Mouse (Mus musculus) kidney, postnatal 10 days (tissue): Measurements from ENCODE around the gene Actr6.
"Not testable (repeated sequence)": the region's sequence is repeated elsewhere in the genome, so short reads cannot be mapped to it uniquely, and the experiment has no call there.

ENCODE experiments used
- DNase-seq: peaks from one replicate; pipeline ENCODE4 v3.0.0; 2021; ENCODE audit warnings: mixed read lengths

Gene Actr6

DNA sequence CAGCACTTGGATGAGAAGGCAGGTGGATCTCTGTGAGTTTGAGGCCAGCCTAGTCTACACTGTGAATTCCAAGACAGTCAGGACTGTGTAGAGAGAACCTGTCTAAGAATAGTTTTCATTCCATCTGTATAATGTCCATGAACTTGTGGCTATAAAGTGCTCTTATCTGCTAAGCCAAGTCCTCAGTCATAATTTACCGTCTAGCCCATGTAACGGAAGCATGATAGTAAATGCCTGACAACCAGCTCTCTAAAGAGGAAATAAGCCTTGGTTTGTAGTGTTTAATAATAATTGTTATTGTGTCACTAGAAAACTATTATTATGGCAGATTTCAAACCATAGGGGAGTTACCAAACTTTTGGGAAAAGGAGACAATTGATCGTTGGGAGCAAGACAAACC is 5.8 kb upstream of the Actr6 start:
- no peak for DNase-seq

- no peak for DNase-seq
These were observed 5.0 kb upstream of the Actr6 start for GRCm38 (mm10) chr10:89737092-89737491.

- DNase-seq: no peak
These were observed 754 bp downstream of the Actr6 start for GRCm38 (mm10) chr10:89731341-89731740.

DNA sequence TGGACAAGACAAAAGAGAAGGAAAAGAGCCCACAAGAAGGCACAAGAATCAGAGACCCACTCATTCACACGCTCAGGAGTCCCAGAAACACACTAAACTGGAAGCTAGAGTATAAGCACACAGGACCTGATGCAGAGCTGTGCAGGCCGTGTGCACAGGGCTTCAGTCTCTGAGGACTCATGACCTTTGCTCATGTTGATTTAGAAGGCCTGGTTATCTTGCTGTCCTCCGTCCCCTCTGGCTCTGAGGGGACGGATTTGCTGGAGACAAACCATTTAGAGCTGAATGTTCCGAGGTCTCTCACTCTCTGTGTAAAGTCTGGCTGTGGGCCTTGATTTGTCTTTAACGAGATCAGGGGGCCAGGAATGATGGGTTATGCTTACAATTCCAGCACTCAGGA is 1.7 kb downstream of the Actr6 start:
- no peak for DNase-seq

DNA sequence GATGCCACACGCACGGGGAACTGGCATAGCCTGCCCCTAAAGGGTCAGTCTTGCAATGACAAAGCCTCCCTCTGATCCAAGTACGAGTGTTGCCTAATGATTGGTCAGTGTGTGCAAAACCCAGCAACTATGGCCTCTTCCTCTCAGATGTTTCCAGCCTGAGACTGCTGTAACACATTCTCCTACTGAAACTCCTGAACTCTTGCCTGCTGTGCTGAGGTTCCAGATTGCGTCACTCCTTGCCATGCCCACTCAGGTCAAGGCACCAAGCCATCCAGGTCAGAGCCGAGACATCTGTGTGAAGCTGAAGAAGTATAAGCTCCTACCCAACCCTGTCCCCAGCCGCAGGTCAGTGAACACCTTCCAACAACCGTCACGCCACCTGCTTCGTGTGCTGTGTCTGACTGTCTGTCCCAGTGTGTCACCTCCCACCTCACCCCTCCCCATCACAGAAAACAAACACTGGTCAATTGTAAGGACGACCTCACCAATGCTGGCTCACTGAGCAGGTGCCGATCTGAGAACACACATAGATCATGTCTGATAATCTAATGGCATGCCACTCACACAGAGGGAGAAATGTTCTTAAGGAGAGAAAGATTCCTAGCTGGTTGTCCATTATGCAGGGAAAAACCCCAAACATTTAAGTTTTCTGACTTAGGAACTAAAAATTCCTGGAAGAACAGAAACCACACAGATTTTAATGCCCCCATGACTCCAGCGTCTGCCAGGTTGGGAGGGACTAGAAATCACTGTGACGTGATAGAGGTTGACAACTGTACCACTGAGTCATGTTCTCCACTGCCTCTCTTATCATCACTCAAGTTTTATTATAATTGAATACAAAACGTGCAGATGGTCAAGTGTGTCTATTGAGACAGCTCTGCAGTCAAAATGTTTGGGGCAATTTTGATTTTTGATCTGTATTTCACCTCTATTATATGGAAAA is 9.6 kb downstream of the Actr6 start:
- DNase-seq: no peak

GRCm38 (mm10) chr10:89720796-89721195 is 11.3 kb downstream of the Actr6 start:
- no peak for DNase-seq

- DNase-seq: no peak
These were observed 11.8 kb downstream of the Actr6 start for GRCm38 (mm10) chr10:89720252-89720651.

- DNase-seq: no peak
These were observed 17.2 kb downstream of the Actr6 start for GRCm38 (mm10) chr10:89714910-89715309.

DNA sequence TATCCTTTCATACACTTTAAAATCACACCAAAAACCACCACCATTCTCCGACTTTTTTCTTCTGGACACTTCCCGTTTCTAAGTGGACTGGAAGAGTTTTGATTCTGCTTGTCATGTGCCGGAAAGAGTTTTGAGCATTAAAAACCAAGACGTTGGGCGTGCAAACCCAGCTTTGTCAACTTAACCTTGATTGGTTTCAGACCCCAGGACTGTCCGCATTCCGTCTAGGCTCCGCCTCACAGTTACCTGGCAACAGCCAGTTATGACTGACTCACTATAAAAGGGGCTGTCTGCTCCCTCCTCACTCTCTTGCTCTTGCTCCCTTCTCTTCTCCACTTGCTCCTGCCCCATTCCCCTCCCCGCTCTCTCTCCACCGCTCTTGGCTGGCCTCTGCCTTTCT is 23.4 kb downstream of the Actr6 start:
- DNase-seq: no peak

- no peak for DNase-seq
These were observed 24.7 kb downstream of the Actr6 start for GRCm38 (mm10) chr10:89707397-89707796.

GRCm38 (mm10) chr10:89703042-89703441 is 29.1 kb downstream of the Actr6 start:
- DNase-seq: peak; percentile 29

GRCm38 (mm10) chr10:89697956-89698355 is 34.1 kb downstream of the Actr6 start:
- DNase-seq: no peak

- not testable (repeated sequence) for DNase-seq
These were observed 35.8 kb downstream of the Actr6 start for GRCm38 (mm10) chr10:89696270-89696669.

DNA sequence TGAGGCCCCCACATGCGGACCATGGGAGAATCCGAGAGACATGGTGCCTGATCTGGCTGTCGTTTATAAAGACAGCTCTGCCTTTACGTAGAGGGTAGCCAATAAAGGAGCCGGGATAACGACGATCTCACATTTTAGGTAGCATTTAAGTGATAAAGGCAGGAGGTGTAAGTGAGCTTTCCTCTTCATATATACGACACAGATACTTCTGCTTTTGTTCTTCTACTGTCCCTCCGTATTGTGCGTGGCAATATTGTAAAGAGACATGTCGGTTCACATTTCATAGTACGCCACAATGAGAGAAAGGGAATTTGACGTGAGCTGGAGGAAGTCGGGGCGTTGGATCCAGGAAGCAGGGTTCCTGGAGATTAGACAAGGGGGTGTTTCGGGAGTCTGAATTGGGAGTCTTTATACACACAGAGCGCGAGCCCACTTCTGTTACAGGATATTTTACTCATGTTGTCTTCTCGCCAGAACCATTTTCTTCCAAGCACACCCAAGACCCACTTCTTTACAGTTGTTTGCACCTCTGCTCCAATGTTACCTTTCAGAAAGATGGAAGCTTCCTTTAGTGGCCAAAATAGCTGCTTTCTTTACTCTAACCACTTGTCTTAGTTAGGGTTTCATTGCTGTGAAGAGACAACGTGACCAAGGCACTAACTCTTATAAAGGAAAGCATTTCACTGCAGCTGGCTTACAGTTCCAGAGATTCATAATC is 36.7 kb downstream of the Actr6 start:
- DNase-seq: no peak

DNA sequence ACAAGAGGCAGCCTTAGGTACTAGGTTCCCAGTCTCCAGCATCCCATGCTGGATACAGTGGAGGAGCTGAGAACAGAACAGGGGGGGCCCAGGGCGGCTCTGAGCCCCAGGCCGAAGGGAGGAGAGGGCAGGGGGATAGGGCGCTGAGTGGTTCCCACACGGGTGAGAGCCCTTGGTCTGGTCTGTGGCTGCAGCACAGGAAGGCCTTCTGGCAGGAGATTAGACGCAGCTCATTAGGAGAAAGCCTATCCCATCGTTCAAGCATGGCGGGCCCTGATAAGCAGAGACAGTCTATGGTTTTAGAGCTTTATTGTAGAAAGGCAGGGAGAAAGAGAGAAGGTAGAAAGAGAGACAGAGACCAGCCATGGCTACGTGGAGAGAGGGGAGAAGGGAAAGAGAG is 42.1 kb downstream of the Actr6 start:
- DNase-seq: no peak

DNA sequence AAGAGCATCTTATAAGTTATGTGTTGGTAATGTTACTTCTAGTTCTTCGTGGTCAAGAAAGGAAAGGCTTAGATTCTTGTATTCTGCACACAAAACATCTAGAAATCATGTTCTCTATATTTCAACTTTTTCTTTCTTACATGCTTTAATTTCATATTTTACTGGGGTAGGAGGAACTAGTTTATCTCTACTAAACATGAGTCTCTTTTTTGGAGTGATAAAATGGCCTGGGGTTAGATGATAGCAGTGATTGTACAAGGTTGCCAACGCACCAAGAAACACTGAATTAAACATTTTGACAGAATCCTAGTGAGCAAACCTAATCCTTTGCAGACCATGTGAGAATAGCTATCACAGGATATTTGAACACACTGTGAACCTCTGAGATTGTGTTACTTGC is 44.6 kb downstream of the Actr6 start:
- no peak for DNase-seq

GRCm38 (mm10) chr10:89686139-89686808 is 45.8 kb downstream of the Actr6 start, which contains the start of gene Scyl2:
Gene Scyl2 (minus strand): TSS chr10:89686285.
- DNase-seq: peak; percentile 97

DNA sequence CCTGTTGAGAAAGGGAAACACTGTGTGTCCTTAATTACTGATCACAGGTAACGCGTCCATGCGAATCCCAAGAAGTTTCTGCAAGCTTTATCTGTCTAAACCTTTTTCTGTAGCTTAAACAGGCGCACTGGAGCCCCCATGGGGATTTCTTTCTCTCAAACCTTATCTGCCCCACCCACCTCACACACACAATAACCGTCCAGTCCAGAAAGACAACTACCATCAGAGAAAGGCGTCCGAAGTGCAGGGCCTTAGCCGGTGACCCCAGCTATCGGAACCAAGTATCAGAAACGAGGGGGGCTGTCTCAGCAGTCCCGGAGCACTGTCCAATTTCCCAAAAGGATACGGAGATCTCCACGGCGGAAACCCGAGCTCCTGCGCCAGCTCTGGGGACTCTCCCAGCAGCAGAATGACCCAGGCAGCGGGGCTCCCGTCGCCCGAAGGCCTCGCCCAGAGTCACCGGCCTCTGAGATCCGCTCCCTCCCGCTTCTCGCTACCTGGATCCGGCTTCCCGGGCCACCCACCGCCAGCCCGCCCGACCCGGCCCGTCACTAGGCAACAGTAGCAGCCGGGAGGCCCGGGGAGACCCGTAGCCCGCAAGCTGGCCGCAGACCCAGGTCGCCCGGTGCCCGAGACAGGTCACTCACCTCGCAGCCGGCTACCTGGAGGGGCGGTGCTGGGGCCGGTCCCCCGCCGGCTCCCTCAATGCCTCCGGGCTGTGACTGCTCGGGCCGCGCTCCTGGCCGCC is 46.5 kb downstream of the Actr6 start:
- DNase-seq: peak; percentile 68

DNA sequence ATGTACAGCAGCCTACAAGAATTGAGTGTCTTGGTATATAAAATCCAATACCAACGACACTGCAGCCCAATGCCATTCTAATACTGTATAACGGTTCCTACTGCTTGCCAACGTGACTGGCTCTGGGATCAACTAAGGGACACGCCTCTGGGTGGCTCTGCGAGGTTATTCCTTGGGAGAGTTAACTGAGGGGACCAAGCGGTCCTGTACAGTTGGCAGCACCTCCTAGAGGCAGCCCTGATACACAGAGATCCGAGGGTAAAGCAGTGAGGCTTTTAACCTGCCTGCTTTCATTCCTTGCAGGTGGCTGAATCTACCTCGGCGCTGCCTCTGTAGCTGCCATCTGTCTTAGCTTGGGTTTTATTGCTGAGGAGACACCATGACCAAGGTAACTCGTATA is 49.1 kb downstream of the Actr6 start:
- no peak for DNase-seq

- no peak for DNase-seq
These were observed 49.9 kb downstream of the Actr6 start for GRCm38 (mm10) chr10:89682157-89682556.

DNA sequence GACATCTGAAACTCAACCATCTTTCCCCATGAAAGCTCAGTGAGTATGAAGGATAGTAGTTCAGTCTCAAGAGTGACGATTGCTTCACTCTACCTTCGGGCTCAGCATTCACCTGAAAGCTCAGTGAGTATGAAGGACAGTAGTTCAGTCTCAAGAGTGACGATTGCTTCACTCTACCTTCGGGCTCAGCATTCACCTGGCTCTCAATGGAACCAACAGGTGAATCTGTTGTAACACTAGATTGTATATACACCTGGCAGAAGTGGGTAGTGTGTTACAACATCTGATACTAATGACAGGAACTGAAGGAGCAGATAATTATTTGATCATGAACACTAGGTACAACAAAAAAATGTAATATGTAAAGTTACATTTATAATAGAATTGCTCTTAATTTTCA is 50.4 kb downstream of the Actr6 start:
- no peak for DNase-seq

DNA sequence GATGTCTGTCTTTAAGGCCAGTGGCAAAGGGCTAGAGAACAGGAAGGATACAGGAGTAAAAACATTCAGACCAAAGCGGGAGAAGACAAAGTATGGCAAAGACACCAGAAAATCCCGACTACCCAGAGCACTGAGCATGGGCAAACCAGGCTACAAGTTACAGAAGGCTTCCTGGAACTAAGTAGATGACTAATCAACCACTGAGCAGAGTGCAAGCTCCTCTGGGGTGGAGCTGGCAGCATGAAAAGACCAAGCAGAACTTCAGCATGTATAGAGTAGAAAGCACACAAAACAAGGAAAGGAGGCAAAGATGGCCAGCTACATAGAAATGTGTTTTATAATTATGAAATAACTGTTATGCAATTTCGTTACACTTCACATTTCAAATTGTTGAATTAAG is 51.6 kb downstream of the Actr6 start:
- no peak for DNase-seq

GRCm38 (mm10) chr10:89679448-89679847 is 52.6 kb downstream of the Actr6 start:
- DNase-seq: no peak
